Mouse (Mus musculus): ENCODE results near the gene Hist1h2ah. TPM values are rescaled to one million over a fixed set of nuclear protein-coding genes. Genes with fewer than 3 reads are reported as not detected.

The Hist1h2ah gene
- polyA plus RNA-seq, 1 experiment from 2014 or later = not detected

DNA sequence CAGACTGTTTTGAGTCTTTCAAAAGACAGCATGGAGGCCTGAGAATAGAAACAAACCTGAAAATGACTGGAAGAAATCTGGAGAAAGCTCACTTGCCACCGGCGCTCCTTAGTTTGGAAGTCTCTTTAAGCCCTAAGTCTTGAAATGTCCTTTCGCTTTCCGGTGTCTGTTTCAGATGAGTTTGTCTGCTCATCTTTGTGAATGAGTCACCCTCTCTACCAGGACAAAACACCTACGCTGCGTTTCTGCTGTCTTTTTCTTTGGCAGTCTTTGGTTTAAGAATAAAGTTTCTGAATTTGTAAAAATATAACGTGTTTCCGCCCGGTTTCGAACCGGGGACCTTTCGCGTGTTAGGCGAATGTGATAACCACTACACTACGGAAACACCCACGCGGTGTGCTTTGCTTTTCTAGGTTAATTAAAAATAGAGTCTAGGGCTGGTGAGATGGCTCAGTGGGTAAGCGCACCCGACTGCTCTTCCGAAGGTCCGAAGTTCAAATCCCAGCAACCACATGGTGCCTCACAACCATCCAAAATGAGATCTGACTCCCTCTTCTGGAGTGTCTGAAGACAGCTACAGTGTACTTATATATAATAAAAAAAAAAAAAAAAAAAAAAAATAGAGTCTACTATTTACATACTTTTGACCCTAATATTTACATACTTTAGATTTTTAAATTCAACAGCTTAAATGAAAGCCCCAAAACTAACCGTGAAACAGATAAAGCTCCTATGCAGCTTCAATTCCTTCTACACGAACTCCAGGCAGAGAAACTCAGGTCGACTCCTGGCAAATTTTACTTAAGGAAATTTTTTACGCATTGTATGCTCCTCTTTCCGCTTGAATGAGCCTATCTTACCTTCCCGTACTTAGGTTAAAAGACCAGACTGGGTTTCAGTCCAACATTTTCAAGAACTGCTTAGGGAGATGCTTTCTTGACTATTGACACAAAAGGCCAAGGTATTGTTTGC is 19.6 kb downstream of the Hist1h2ah start:
- H3K4me3 ChIP-seq (replicated peaks; ENCODE audit: low read length) = no peak overlapping the region
- no peaks in the 10 kb centered on the region for H3K36me3 ChIP-seq (replicated peaks; ENCODE audit: control insufficient read depth, insufficient read depth)
- ATAC-seq (ENCODE audit: low FRiP score) = peak; percentile 64; the same call in 1 of the 2 replicates
- 14% methylated on average over 27 of the region's 27 CpGs for WGBS
- H3K9me3 ChIP-seq (ENCODE audit: control insufficient read depth, low read length) = 0 out of 2 replicates have a peak, but pooled peaks cover 7% of the 10 kb centered on the region
- no peak overlapping the region for H3K27ac ChIP-seq
- H3K9ac ChIP-seq = no peak overlapping the region
- DNase-seq (ENCODE audit: low spot score) = peak; percentile 81
- no peak overlapping the region for H3K4me2 ChIP-seq (replicated peaks)
- no peaks in the 10 kb centered on the region for H3K4me1 ChIP-seq (replicated peaks; ENCODE audit: control insufficient read depth, insufficient read depth, low read length)
- peaks cover 97% of the 10 kb centered on the region for H3K27me3 ChIP-seq (ENCODE audit: control insufficient read depth, insufficient read depth, low read length)

DNA sequence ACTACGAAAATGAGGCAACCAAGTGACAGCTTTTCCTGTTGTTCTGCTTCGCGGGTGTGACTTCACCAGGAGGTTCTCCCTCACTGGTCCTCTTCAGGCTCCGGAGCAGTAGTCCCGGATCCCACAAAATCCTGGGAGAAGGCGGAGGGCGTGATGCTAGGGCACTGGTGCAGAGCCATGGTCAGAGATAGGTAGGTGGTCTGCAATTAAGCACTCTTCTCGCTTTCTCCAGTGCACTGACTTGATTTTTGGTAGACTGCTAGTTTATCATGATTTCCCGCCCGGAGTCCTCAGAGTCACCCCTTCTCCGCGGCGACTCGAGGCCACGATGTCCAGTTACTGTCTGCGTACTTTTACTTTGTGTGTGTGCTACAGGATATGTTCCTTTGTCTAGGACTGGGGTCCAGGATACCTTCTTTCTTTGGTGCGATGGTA is 20.9 kb downstream of the Hist1h2ah start:
- Histone ChIP-seq H3K4me3 (replicated peaks; ENCODE audit: low read length) (no peak overlapping the region), H3K36me3 (replicated peaks; ENCODE audit: control insufficient read depth, insufficient read depth) (no peaks in the 10 kb centered on the region), H3K9ac (no peak overlapping the region), H3K4me1 (replicated peaks; ENCODE audit: control insufficient read depth, insufficient read depth, low read length) (no peaks in the 10 kb centered on the region), H3K9me3 (ENCODE audit: control insufficient read depth, low read length) (0 out of 2 replicates have a peak, but pooled peaks cover 7% of the 10 kb centered on the region), H3K27ac (no peak overlapping the region), H3K4me2 (replicated peaks) (no peak overlapping the region), H3K27me3 (ENCODE audit: control insufficient read depth, insufficient read depth, low read length) (peaks cover 97% of the 10 kb centered on the region)
- 16% methylated on average over 17 of the region's 17 CpGs for WGBS
- ATAC-seq (ENCODE audit: low FRiP score) (no peak), DNase-seq (ENCODE audit: low spot score) (no peak)

DNA sequence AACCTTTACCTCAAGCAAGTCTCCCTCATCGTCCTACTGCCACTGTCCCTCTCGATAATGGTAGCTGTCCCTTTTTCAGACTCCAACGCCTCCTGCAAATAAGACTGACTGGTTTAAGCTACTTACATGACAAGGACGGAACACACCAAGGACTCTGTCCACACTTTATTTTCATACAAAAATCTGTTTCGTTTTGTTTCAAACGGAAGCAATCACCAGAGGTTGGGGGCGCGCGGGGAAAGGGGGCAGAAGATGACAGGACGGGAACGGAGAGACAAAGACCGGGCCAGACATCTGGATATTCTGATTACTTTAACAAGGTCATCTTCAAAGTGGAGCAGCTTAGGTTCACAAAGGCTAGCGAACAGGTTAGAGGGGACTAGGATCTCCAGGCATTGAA is 21.7 kb downstream of the Hist1h2ah start:
- no peak overlapping the region for H3K9ac ChIP-seq
- DNase-seq (ENCODE audit: low spot score) (no peak), ATAC-seq (ENCODE audit: low FRiP score) (no peak)
- 0 out of 2 replicates have a peak, but pooled peaks cover 7% of the 10 kb centered on the region for H3K9me3 ChIP-seq (ENCODE audit: control insufficient read depth, low read length)
- H3K27me3 ChIP-seq (ENCODE audit: control insufficient read depth, insufficient read depth, low read length) = peaks cover 97% of the 10 kb centered on the region
- H3K36me3 ChIP-seq (replicated peaks; ENCODE audit: control insufficient read depth, insufficient read depth) = no peaks in the 10 kb centered on the region
- no peaks in the 10 kb centered on the region for H3K4me1 ChIP-seq (replicated peaks; ENCODE audit: control insufficient read depth, insufficient read depth, low read length)
- H3K27ac ChIP-seq = no peak overlapping the region
- H3K4me2 ChIP-seq (replicated peaks) = no peak overlapping the region
- no peak overlapping the region for H3K4me3 ChIP-seq (replicated peaks; ENCODE audit: low read length)
- WGBS = 23% methylated on average over 13 of the region's 13 CpGs

DNA sequence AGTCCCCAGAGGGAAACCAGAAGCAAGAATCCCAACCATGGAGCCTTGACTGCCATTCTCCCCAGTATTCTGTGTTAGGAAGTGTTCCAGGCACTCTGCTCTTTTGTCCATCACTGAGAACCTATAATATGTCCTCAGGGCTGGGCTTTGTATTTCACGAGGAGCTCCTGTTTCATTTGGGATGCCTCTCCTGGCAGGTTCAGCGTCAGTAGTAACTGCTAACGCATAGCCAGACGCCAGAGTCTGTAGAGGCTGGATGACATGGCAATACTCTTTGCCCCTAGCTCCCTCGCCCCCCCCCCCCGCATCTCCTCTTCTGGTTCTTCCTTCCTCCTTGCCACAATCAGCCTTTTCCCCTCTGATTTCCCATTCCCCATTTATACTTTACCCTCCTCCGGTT is 25.7 kb downstream of the Hist1h2ah start, which contains the start of gene Prss16:
Gene Prss16, minus strand, starts transcription at position 101 of the 400 bp plus-strand sequence.
- ATAC-seq (ENCODE audit: low FRiP score) = no peak
- no peak within 1 kb of the TSS for H3K4me2 ChIP-seq (replicated peaks)
- no peak within 1 kb of the TSS for H3K9ac ChIP-seq
- peaks cover 15% of the 10 kb centered on the region for H3K4me1 ChIP-seq (replicated peaks; ENCODE audit: control insufficient read depth, insufficient read depth, low read length)
- H3K27ac ChIP-seq = no peak within 1 kb of the TSS
- peaks cover 97% of the 10 kb centered on the region for H3K27me3 ChIP-seq (ENCODE audit: control insufficient read depth, insufficient read depth, low read length)
- H3K36me3 ChIP-seq (replicated peaks; ENCODE audit: control insufficient read depth, insufficient read depth) = no peaks in the 10 kb centered on the region
- H3K9me3 ChIP-seq (ENCODE audit: control insufficient read depth, low read length) = no peaks in the 10 kb centered on the region
- 40% methylated on average over 6 of the region's 7 CpGs for WGBS
- H3K4me3 ChIP-seq (replicated peaks; ENCODE audit: low read length) = no peak within 1 kb of the TSS
- DNase-seq (ENCODE audit: low spot score) = no peak

DNA sequence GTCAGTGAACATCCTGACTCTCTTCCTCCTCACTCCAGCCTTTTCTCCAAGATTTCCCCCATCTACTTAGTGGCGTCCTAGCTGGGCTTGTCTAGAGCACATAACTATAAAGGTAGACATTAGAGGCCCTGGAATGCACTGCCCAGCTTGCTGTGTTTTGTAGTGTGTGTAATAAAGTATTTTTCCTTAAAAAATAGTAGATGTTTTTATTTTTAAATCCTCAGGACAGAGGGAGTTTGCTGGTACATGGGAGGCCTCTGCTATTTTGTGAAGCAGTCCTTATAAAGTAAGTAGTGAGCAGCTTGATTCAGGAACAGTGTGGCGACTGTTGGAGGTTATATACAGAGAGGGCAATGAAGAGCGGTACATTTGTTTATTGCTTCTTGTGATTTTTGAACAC is 26.7 kb downstream of the Hist1h2ah start:
- Histone ChIP-seq H3K4me3 (replicated peaks; ENCODE audit: low read length) (no peak overlapping the region), H3K27ac (no peak overlapping the region), H3K9ac (no peak overlapping the region), H3K9me3 (ENCODE audit: control insufficient read depth, low read length) (no peaks in the 10 kb centered on the region), H3K4me2 (replicated peaks) (no peak overlapping the region), H3K27me3 (ENCODE audit: control insufficient read depth, insufficient read depth, low read length) (peaks cover 97% of the 10 kb centered on the region), H3K4me1 (replicated peaks; ENCODE audit: control insufficient read depth, insufficient read depth, low read length) (peaks cover 15% of the 10 kb centered on the region), H3K36me3 (replicated peaks; ENCODE audit: control insufficient read depth, insufficient read depth) (no peaks in the 10 kb centered on the region)
- WGBS = 70% methylated on average over 3 of the region's 3 CpGs
- ATAC-seq (ENCODE audit: low FRiP score) (no peak), DNase-seq (ENCODE audit: low spot score) (no peak)

DNA sequence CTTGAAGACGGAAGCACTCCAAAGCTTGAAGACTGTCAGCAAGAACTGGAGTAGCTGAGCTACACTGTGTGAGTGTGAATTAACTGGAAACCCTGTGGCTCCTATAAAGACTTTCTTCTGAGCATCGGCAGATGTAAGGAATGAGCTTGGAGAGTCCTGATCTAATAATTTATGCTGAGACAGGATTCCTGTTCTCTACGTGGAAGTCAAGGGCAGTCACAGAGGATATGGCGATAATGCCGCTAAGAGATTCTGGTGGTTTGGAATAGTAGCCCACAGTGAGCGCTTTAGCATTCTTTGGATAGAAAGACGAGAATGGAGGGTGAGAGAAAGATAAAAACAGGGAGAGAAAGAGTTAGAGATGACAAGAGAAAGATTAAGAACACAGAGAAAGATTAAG is 27.5 kb downstream of the Hist1h2ah start:
- Histone ChIP-seq H3K36me3 (replicated peaks; ENCODE audit: control insufficient read depth, insufficient read depth) (no peaks in the 10 kb centered on the region), H3K27ac (no peak overlapping the region), H3K27me3 (ENCODE audit: control insufficient read depth, insufficient read depth, low read length) (peaks cover 97% of the 10 kb centered on the region), H3K9ac (no peak overlapping the region), H3K4me1 (replicated peaks; ENCODE audit: control insufficient read depth, insufficient read depth, low read length) (peaks cover 15% of the 10 kb centered on the region), H3K4me3 (replicated peaks; ENCODE audit: low read length) (no peak overlapping the region), H3K9me3 (ENCODE audit: control insufficient read depth, low read length) (no peaks in the 10 kb centered on the region), H3K4me2 (replicated peaks) (no peak overlapping the region)
- WGBS = 52% methylated on average over 7 of the region's 7 CpGs
- no peak for ATAC-seq (ENCODE audit: low FRiP score)
- no peak for DNase-seq (ENCODE audit: low spot score)

DNA sequence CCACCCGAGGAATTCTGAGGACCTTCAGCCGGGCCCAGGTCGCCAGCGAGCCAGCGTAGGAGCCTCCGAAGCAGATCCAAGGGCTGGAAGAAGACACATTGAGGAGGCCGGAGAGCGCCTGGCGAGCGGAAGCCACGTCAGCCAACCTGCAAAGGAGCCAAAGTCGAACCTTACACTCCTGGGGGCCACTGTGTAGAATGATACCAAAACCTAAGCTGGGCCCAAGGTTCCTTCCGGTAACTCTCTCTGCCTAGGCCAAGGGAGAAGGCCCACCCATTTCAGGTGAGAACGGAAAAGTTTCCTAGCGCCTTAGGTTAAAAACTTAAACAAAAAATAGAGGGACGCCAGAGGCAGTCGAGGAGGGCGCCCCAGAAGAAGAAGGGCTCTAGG is 28.3 kb downstream of the Hist1h2ah start:
- no peak overlapping the region for H3K27ac ChIP-seq
- DNase-seq (ENCODE audit: low spot score) (no peak), ATAC-seq (ENCODE audit: low FRiP score) (no peak)
- peak overlapping the region; percentile 35 for H3K4me3 ChIP-seq (replicated peaks; ENCODE audit: low read length)
- WGBS = 2% methylated on average over 18 of the region's 18 CpGs
- no peaks in the 10 kb centered on the region for H3K36me3 ChIP-seq (replicated peaks; ENCODE audit: control insufficient read depth, insufficient read depth)
- peaks cover 15% of the 10 kb centered on the region for H3K4me1 ChIP-seq (replicated peaks; ENCODE audit: control insufficient read depth, insufficient read depth, low read length)
- H3K9ac ChIP-seq = no peak overlapping the region
- peak overlapping the region; percentile 79 for H3K4me2 ChIP-seq (replicated peaks)
- no peaks in the 10 kb centered on the region for H3K9me3 ChIP-seq (ENCODE audit: control insufficient read depth, low read length)
- peaks cover 97% of the 10 kb centered on the region for H3K27me3 ChIP-seq (ENCODE audit: control insufficient read depth, insufficient read depth, low read length)

DNA sequence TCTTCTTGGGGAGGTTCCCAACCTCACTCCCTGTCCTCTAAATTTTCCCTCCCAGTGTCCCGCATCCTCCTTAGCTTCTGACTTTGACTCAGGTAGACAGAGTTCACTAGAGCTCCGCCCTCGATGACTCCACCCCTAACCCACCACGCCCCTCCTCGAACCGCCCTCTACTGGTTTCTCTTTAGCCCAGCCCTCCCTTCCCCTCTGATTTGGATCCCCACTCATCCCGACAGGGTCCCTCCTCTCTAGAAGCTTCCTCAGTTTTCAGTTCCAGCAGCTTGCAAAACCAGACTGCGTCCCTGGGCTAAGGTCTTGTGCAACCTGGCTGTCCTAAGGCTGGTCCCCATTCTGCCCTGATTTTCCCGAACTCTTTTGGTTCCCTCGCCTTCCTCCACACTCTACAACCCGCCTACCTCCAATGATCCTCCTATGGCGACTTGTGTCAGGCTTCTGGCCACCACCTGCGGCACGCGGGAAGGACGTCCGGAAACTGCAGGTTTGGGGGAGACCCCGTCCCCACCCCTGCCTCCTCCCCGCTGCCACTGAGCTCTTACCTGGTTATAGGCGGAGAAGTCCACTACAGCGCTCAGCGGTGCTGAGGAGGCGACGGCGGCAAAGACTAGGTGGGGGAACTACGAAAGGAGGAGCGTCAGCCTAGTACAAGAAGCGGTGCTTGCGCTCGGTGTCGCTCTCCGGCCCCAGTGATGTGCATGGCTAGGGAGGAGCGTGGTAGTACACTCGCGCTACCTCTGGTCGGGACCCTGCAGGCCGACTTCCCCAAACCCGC is 28.8 kb downstream of the Hist1h2ah start:
- under 1% methylated on average over 38 of the region's 38 CpGs for WGBS

More for the DNA sequence above, 28.8 kb downstream of the Hist1h2ah start:
- Histone ChIP-seq H3K9ac (no peak overlapping the region), H3K27ac (no peak overlapping the region), H3K36me3 (replicated peaks; ENCODE audit: control insufficient read depth, insufficient read depth) (no peaks in the 10 kb centered on the region), H3K9me3 (ENCODE audit: control insufficient read depth, low read length) (no peaks in the 10 kb centered on the region), H3K4me2 (replicated peaks) (peak overlapping the region; percentile 79), H3K4me3 (replicated peaks; ENCODE audit: low read length) (peak overlapping the region; percentile 35), H3K27me3 (ENCODE audit: control insufficient read depth, insufficient read depth, low read length) (peaks cover 98% of the 10 kb centered on the region), H3K4me1 (replicated peaks; ENCODE audit: control insufficient read depth, insufficient read depth, low read length) (peaks cover 15% of the 10 kb centered on the region)
- peak; percentile 68 for ATAC-seq (ENCODE audit: low FRiP score)
- no peak for DNase-seq (ENCODE audit: low spot score)
